Mouse (Mus musculus) cerebellum, postnatal 25 days (tissue): ENCODE results near the gene Cenpn.

Experiments used
- DNase-seq, 2 experiments: peaks; one replicate each; pipeline ENCODE4 v3.0.0; 2021; ENCODE audit warnings: mixed read lengths in 2 of 2

Cenpn gene

GRCm38 (mm10) chr8:116943161-116943554 is 21.6 kb downstream of the Cenpn start, which contains the start of gene Atmin:
TSS of gene Atmin (plus strand) at chr8:116943393.
- peak; percentile 90 to 97 for DNase-seq

- DNase-seq, result peak; percentile 66 to 70
These were observed 22.2 kb downstream of the Cenpn start for GRCm38 (mm10) chr8:116943555-116944384.

- no peak for DNase-seq
These were observed 22.8 kb downstream of the Cenpn start for GRCm38 (mm10) chr8:116944385-116944696.

- no peak for DNase-seq
These were observed 23.8 kb downstream of the Cenpn start for GRCm38 (mm10) chr8:116945169-116945910.

- DNase-seq, result no peak
These were observed 24.8 kb downstream of the Cenpn start for GRCm38 (mm10) chr8:116946268-116946838.

- no peak for DNase-seq
These were observed 25.3 kb downstream of the Cenpn start for GRCm38 (mm10) chr8:116946851-116947250.

- no peak for DNase-seq
These were observed 26.1 kb downstream of the Cenpn start for GRCm38 (mm10) chr8:116947589-116947988.

GRCm38 (mm10) chr8:116951369-116951768 is 29.8 kb downstream of the Cenpn start:
- DNase-seq, result no peak

- DNase-seq, result no peak
These were observed 30.2 kb downstream of the Cenpn start for GRCm38 (mm10) chr8:116951778-116952177.

GRCm38 (mm10) chr8:116952428-116952827 is 30.9 kb downstream of the Cenpn start:
- DNase-seq, result no peak

- DNase-seq, result no peak
These were observed 32.9 kb downstream of the Cenpn start for GRCm38 (mm10) chr8:116954415-116954814.

GRCm38 (mm10) chr8:116969531-116969930 is 48.0 kb downstream of the Cenpn start:
- DNase-seq, result no peak

- DNase-seq, result no peak
These were observed 53.5 kb downstream of the Cenpn start for GRCm38 (mm10) chr8:116975066-116975465.

- no peak for DNase-seq
These were observed 54.1 kb downstream of the Cenpn start for GRCm38 (mm10) chr8:116975606-116976005.

GRCm38 (mm10) chr8:116978052-116978451 is 56.5 kb downstream of the Cenpn start:
- DNase-seq, result no peak

GRCm38 (mm10) chr8:116978631-116979256 is 57.2 kb downstream of the Cenpn start, which contains the start of gene 1700030J22Rik:
TSS of gene 1700030J22Rik (minus strand) at chr8:116978959.
- DNase-seq, result peak; percentile 98 to 99

GRCm38 (mm10) chr8:116980117-116980516 is 58.6 kb downstream of the Cenpn start:
- DNase-seq, result peak; percentile 44 to 71

GRCm38 (mm10) chr8:116989842-116990241 is 68.3 kb downstream of the Cenpn start:
- DNase-seq, result no peak
